Mouse (Mus musculus) liver, postnatal 0 days (tissue): ENCODE results near the gene Rdm1. TPM values are rescaled to one million over a fixed set of nuclear protein-coding genes. Genes with fewer than 3 reads are reported as not detected.

Experiments used
- ATAC-seq: fragments of 200-750 bp; cut with Nextera tagmentation; 2 replicates; pipeline ENCODE4 v1.8.0; 2017; ENCODE audit warnings: mild to moderate bottlenecking, moderate library complexity
- DNase-seq: peaks from one replicate; pipeline ENCODE4 v3.0.0-alpha.2; 2016
- H3K27ac ChIP-seq: fragments of 300-500 bp; sonication (generic); 2 replicates; pipeline ENCODE4 v1.5.1; 2014; ENCODE audit warnings: antibody characterized with exemption, moderate library complexity, mild to moderate bottlenecking, low read depth
- H3K27me3 ChIP-seq: fragments of 300-500 bp; sonication (generic); 2 replicates; pipeline ENCODE4 v1.6.1; 2014; ENCODE audit warnings: low read length, control low read depth, mixed read lengths; ENCODE audit not compliant: insufficient read depth
- H3K36me3 ChIP-seq: fragments of 300-500 bp; sonication (generic); replicated peaks from 2 replicates; pipeline ENCODE4 v1.6.1; 2014; ENCODE audit warnings: mild to moderate bottlenecking, control low read depth, low read length, moderate library complexity, mixed read lengths; ENCODE audit not compliant: insufficient read depth
- H3K4me1 ChIP-seq: fragments of 300-500 bp; sonication (generic); 2 replicates; pipeline ENCODE4 v1.6.1; 2014; ENCODE audit warnings: antibody characterized with exemption, mild to moderate bottlenecking, control low read depth; ENCODE audit not compliant: insufficient read depth
- H3K4me2 ChIP-seq: fragments of 300-500 bp; sonication (generic); 2 replicates; pipeline ENCODE4 v1.6.1; 2014; ENCODE audit warnings: low read depth, mild to moderate bottlenecking, low read length, moderate library complexity, mixed read lengths
- H3K4me3 ChIP-seq: fragments of 300-500 bp; sonication (generic); 2 replicates; pipeline ENCODE4 v1.5.1; 2014; ENCODE audit warnings: low read depth, low read length
- H3K9ac ChIP-seq: fragments of 300-500 bp; sonication (generic); replicated peaks from 2 replicates; pipeline ENCODE4 v1.6.1; 2014; ENCODE audit warnings: mild to moderate bottlenecking, moderate library complexity
- H3K9me3 ChIP-seq: fragments of 300-500 bp; sonication (generic); 2 replicates; pipeline ENCODE4 v1.6.1; 2016; ENCODE audit warnings: mild to moderate bottlenecking, control low read depth, low read length, mixed read lengths
- CTCF ChIP-seq: sonication (generic); IDR thresholded peaks from 2 replicates; pipeline ENCODE4 v1.5.1; 2016; ENCODE audit warnings: antibody characterized with exemption, low read depth
- EP300 ChIP-seq: IDR thresholded peaks from 2 replicates; pipeline ENCODE4 v1.6.1; 2016; ENCODE audit warnings: antibody characterized with exemption, low read depth, mild to moderate bottlenecking
- WGBS: fragments of 180-500 bp; shearing (Covaris S2); extraction: QIAGEN DNeasy Blood & Tissue Kit; methylation state at CpG from one replicate; pipeline ENCODE4 v1.1.7; 2014; ENCODE audit not compliant: insufficient replicate concordance; 5-methylcytosine and 5-hydroxymethylcytosine counted together
- polyA plus RNA-seq: library from polyadenylated mRNA; unstranded; fragments of >200 nt; fragmentation: Nextera tagmentation; extraction: Ambion mirVana; gene quantifications from 2 replicates; pipeline ENCODE4 v1.2.1, GENCODE M21; 2015

The Rdm1 gene
- polyA plus RNA-seq, 1 experiment from 2014 or later, result 7.4 TPM

GRCm38 (mm10) chr11:101663229-101664027, 36.4 kb downstream of the Rdm1 start:
- Histone ChIP-seq H3K4me1 (peaks cover 29% of the 10 kb centered on the region), H3K27ac (peak overlapping the region; percentile 12; the same call in 1 of the 2 replicates), H3K27me3 (no peaks in the 10 kb centered on the region), H3K36me3 (peaks cover 4% of the 10 kb centered on the region; the same call in 1 of the 2 replicates), H3K9ac (no peak overlapping the region), H3K4me3 (no peak overlapping the region), H3K9me3 (no peaks in the 10 kb centered on the region), H3K4me2 (no peak overlapping the region)
- no peak for ATAC-seq
- 50% methylated on average over 11 of the region's 11 CpGs for WGBS
- DNase-seq, result no peak
- no peak for TF ChIP-seq CTCF
- no peak for TF ChIP-seq EP300

- TF ChIP-seq CTCF (0 out of 2 replicates have a peak, but pooled peaks have one; percentile 18), EP300 (peak; percentile 42)
- Histone ChIP-seq H3K9ac (peak within 1 kb of the TSS; percentile 75), H3K4me3 (peak within 1 kb of the TSS; percentile 62), H3K36me3 (peaks cover 4% of the 10 kb centered on the region; the same call in 1 of the 2 replicates), H3K27me3 (no peaks in the 10 kb centered on the region), H3K4me1 (peaks cover 37% of the 10 kb centered on the region), H3K4me2 (peak within 1 kb of the TSS; percentile 89), H3K9me3 (no peaks in the 10 kb centered on the region), H3K27ac (peak within 1 kb of the TSS; percentile 60)
- DNase-seq (peak; percentile 95), ATAC-seq (peak; percentile 81)
- 7% methylated on average over 34 of the region's 34 CpGs for WGBS
These were observed 38.0 kb downstream of the Rdm1 start, which contains the start of gene Arl4d for GRCm38 (mm10) chr11:101664825-101665635. Gene Arl4d, plus strand, starts transcription at chr11:101665541.

GRCm38 (mm10) chr11:101665636-101665992, 38.6 kb downstream of the Rdm1 start:
- DNase-seq (no peak), ATAC-seq (peak; percentile 30; the same call in 1 of the 2 replicates)
- Histone ChIP-seq H3K4me2 (peak overlapping the region; percentile 89), H3K4me1 (peaks cover 37% of the 10 kb centered on the region), H3K27ac (peak overlapping the region; percentile 60), H3K4me3 (peak overlapping the region; percentile 62), H3K9me3 (no peaks in the 10 kb centered on the region), H3K27me3 (no peaks in the 10 kb centered on the region), H3K9ac (peak overlapping the region; percentile 75), H3K36me3 (peaks cover 4% of the 10 kb centered on the region; the same call in 1 of the 2 replicates)
- no peak for TF ChIP-seq CTCF
- no peak for TF ChIP-seq EP300
- WGBS, result under 1% methylated on average over 24 of the region's 24 CpGs

GRCm38 (mm10) chr11:101666626-101667345, 39.8 kb downstream of the Rdm1 start:
- ATAC-seq (no peak), DNase-seq (no peak)

GRCm38 (mm10) chr11:101667871-101668532, 41.0 kb downstream of the Rdm1 start:
- DNase-seq (peak; percentile 37), ATAC-seq (peak; percentile 43)
- H3K27me3 ChIP-seq, result no peaks in the 10 kb centered on the region
- peaks cover 4% of the 10 kb centered on the region; the same call in 1 of the 2 replicates for H3K36me3 ChIP-seq
- peak overlapping the region; percentile 75 for H3K27ac ChIP-seq
- H3K4me3 ChIP-seq, result peak overlapping the region; percentile 62
- peak overlapping the region; percentile 89 for H3K4me2 ChIP-seq
- H3K9ac ChIP-seq, result 0 out of 2 replicates have a peak overlapping the region, but pooled peaks have one; percentile 26
- 66% methylated on average over 14 of the region's 14 CpGs for WGBS
- TF ChIP-seq EP300 (no peak), CTCF (no peak)
- H3K4me1 ChIP-seq, result peaks cover 35% of the 10 kb centered on the region
- H3K9me3 ChIP-seq, result no peaks in the 10 kb centered on the region

More at GRCm38 (mm10) chr11:101666626-101667345, 39.8 kb downstream of the Rdm1 start:
- 77% methylated on average over 28 of the region's 28 CpGs for WGBS
- no peaks in the 10 kb centered on the region for H3K9me3 ChIP-seq
- peak overlapping the region; percentile 75 for H3K9ac ChIP-seq
- peaks cover 4% of the 10 kb centered on the region; the same call in 1 of the 2 replicates for H3K36me3 ChIP-seq
- H3K4me2 ChIP-seq, result peak overlapping the region; percentile 89
- no peaks in the 10 kb centered on the region for H3K27me3 ChIP-seq
- H3K4me3 ChIP-seq, result peak overlapping the region; percentile 62
- TF ChIP-seq EP300, result no peak
- no peak for TF ChIP-seq CTCF
- H3K4me1 ChIP-seq, result peaks cover 35% of the 10 kb centered on the region
- H3K27ac ChIP-seq, result peak overlapping the region; percentile 75
